Mouse (Mus musculus): ENCODE data around the gene Apba2. TPM values are rescaled to one million over a fixed set of nuclear protein-coding genes. Genes with fewer than 3 reads are reported as not detected.

The Apba2 gene
- polyA plus RNA-seq, 1 experiment from 2014 or later = 169 TPM

- WGBS = 88% methylated on average over 5 of the region's 5 CpGs
- H3K4me2 ChIP-seq (replicated peaks) = no peak overlapping the region
- DNase-seq (ENCODE audit: low spot score) = no peak
- no peaks in the 10 kb centered on the region for H3K27me3 ChIP-seq (ENCODE audit: control insufficient read depth, insufficient read depth, low read length)
- H3K4me1 ChIP-seq (replicated peaks; ENCODE audit: control insufficient read depth, insufficient read depth, low read length) = no peaks in the 10 kb centered on the region
- H3K36me3 ChIP-seq (replicated peaks; ENCODE audit: control insufficient read depth, insufficient read depth) = no peaks in the 10 kb centered on the region
- no peak for ATAC-seq (ENCODE audit: low FRiP score)
- no peaks in the 10 kb centered on the region for H3K9me3 ChIP-seq (ENCODE audit: control insufficient read depth, low read length)
- no peak overlapping the region for H3K27ac ChIP-seq
- H3K4me3 ChIP-seq (replicated peaks; ENCODE audit: low read length) = no peak overlapping the region
- H3K9ac ChIP-seq = no peak overlapping the region
These were observed 164.3 kb downstream of the Apba2 start for GRCm38 (mm10) chr7:64665716-64666298.

- WGBS = 97% methylated on average over 4 of the region's 4 CpGs
- no peak for ATAC-seq (ENCODE audit: low FRiP score)
These were observed 166.5 kb downstream of the Apba2 start for GRCm38 (mm10) chr7:64667959-64668358.

GRCm38 (mm10) chr7:64679771-64680479 lies 178.4 kb downstream of the Apba2 start:
- Histone ChIP-seq H3K27ac (no peak overlapping the region), H3K9me3 (ENCODE audit: control insufficient read depth, low read length) (0 out of 2 replicates have a peak, but pooled peaks cover 5% of the 10 kb centered on the region), H3K4me2 (replicated peaks) (no peak overlapping the region), H3K27me3 (ENCODE audit: control insufficient read depth, insufficient read depth, low read length) (no peaks in the 10 kb centered on the region), H3K36me3 (replicated peaks; ENCODE audit: control insufficient read depth, insufficient read depth) (no peaks in the 10 kb centered on the region), H3K9ac (no peak overlapping the region), H3K4me1 (replicated peaks; ENCODE audit: control insufficient read depth, insufficient read depth, low read length) (no peaks in the 10 kb centered on the region), H3K4me3 (replicated peaks; ENCODE audit: low read length) (no peak overlapping the region)
- DNase-seq (ENCODE audit: low spot score) = no peak
- 92% methylated on average over 10 of the region's 10 CpGs for WGBS
- no peak for ATAC-seq (ENCODE audit: low FRiP score)

More at GRCm38 (mm10) chr7:64667959-64668358, 166.5 kb downstream of the Apba2 start:
- Histone ChIP-seq H3K27ac (no peak overlapping the region), H3K27me3 (ENCODE audit: control insufficient read depth, insufficient read depth, low read length) (no peaks in the 10 kb centered on the region), H3K4me3 (replicated peaks; ENCODE audit: low read length) (no peak overlapping the region), H3K4me2 (replicated peaks) (no peak overlapping the region), H3K9ac (no peak overlapping the region), H3K36me3 (replicated peaks; ENCODE audit: control insufficient read depth, insufficient read depth) (no peaks in the 10 kb centered on the region), H3K4me1 (replicated peaks; ENCODE audit: control insufficient read depth, insufficient read depth, low read length) (no peaks in the 10 kb centered on the region), H3K9me3 (ENCODE audit: control insufficient read depth, low read length) (no peaks in the 10 kb centered on the region)
- no peak for DNase-seq (ENCODE audit: low spot score)

GRCm38 (mm10) chr7:64684893-64685292 lies 183.4 kb downstream of the Apba2 start:
- Histone ChIP-seq H3K4me1 (replicated peaks; ENCODE audit: control insufficient read depth, insufficient read depth, low read length) (peaks cover 14% of the 10 kb centered on the region; the same call in 1 of the 2 replicates), H3K27ac (no peak overlapping the region)
- 66% methylated on average over 4 of the region's 4 CpGs for WGBS

GRCm38 (mm10) chr7:64688115-64688817 lies 186.8 kb downstream of the Apba2 start:
- peak overlapping the region; percentile 35 for H3K4me2 ChIP-seq (replicated peaks)
- peaks cover 14% of the 10 kb centered on the region; the same call in 1 of the 2 replicates for H3K4me1 ChIP-seq (replicated peaks; ENCODE audit: control insufficient read depth, insufficient read depth, low read length)
- H3K4me3 ChIP-seq (replicated peaks; ENCODE audit: low read length) = no peak overlapping the region
- H3K27ac ChIP-seq = peak overlapping the region; percentile 30
- DNase-seq (ENCODE audit: low spot score) (no peak), ATAC-seq (ENCODE audit: low FRiP score) (peak; percentile 64)
- no peak overlapping the region for H3K9ac ChIP-seq
- 30% methylated on average over 14 of the region's 14 CpGs for WGBS
- H3K27me3 ChIP-seq (ENCODE audit: control insufficient read depth, insufficient read depth, low read length) = no peaks in the 10 kb centered on the region
- 0 out of 2 replicates have a peak, but pooled peaks cover 3% of the 10 kb centered on the region for H3K9me3 ChIP-seq (ENCODE audit: control insufficient read depth, low read length)
- H3K36me3 ChIP-seq (replicated peaks; ENCODE audit: control insufficient read depth, insufficient read depth) = no peaks in the 10 kb centered on the region

More at GRCm38 (mm10) chr7:64684893-64685292, 183.4 kb downstream of the Apba2 start:
- ATAC-seq (ENCODE audit: low FRiP score) = no peak
- H3K9me3 ChIP-seq (ENCODE audit: control insufficient read depth, low read length) = 0 out of 2 replicates have a peak, but pooled peaks cover 5% of the 10 kb centered on the region
- no peak overlapping the region for H3K4me2 ChIP-seq (replicated peaks)
- H3K27me3 ChIP-seq (ENCODE audit: control insufficient read depth, insufficient read depth, low read length) = no peaks in the 10 kb centered on the region
- H3K9ac ChIP-seq = no peak overlapping the region
- H3K4me3 ChIP-seq (replicated peaks; ENCODE audit: low read length) = no peak overlapping the region
- no peaks in the 10 kb centered on the region for H3K36me3 ChIP-seq (replicated peaks; ENCODE audit: control insufficient read depth, insufficient read depth)
- no peak for DNase-seq (ENCODE audit: low spot score)

- peaks cover 10% of the 10 kb centered on the region; the same call in 1 of the 2 replicates for H3K36me3 ChIP-seq (replicated peaks; ENCODE audit: control insufficient read depth, insufficient read depth)
- no peaks in the 10 kb centered on the region for H3K9me3 ChIP-seq (ENCODE audit: control insufficient read depth, low read length)
These were observed 190.3 kb downstream of the Apba2 start for GRCm38 (mm10) chr7:64691831-64692230.

GRCm38 (mm10) chr7:64694937-64695336 lies 193.4 kb downstream of the Apba2 start:
- 95% methylated on average over 6 of the region's 6 CpGs for WGBS
- H3K4me2 ChIP-seq (replicated peaks) = no peak overlapping the region
- H3K27me3 ChIP-seq (ENCODE audit: control insufficient read depth, insufficient read depth, low read length) = no peaks in the 10 kb centered on the region
- no peak overlapping the region for H3K4me3 ChIP-seq (replicated peaks; ENCODE audit: low read length)
- no peak overlapping the region for H3K27ac ChIP-seq
- H3K9ac ChIP-seq = no peak overlapping the region
- H3K36me3 ChIP-seq (replicated peaks; ENCODE audit: control insufficient read depth, insufficient read depth) = peaks cover 10% of the 10 kb centered on the region; the same call in 1 of the 2 replicates
- H3K9me3 ChIP-seq (ENCODE audit: control insufficient read depth, low read length) = no peaks in the 10 kb centered on the region
- peaks cover 35% of the 10 kb centered on the region; the same call in 1 of the 2 replicates for H3K4me1 ChIP-seq (replicated peaks; ENCODE audit: control insufficient read depth, insufficient read depth, low read length)
- DNase-seq (ENCODE audit: low spot score) (no peak), ATAC-seq (ENCODE audit: low FRiP score) (no peak)

More at GRCm38 (mm10) chr7:64691831-64692230, 190.3 kb downstream of the Apba2 start:
- H3K4me3 ChIP-seq (replicated peaks; ENCODE audit: low read length) = no peak overlapping the region
- no peak overlapping the region for H3K9ac ChIP-seq
- ATAC-seq (ENCODE audit: low FRiP score) (no peak), DNase-seq (ENCODE audit: low spot score) (no peak)
- no peaks in the 10 kb centered on the region for H3K27me3 ChIP-seq (ENCODE audit: control insufficient read depth, insufficient read depth, low read length)
- WGBS = 100% methylated on average over 2 of the region's 2 CpGs
- H3K4me1 ChIP-seq (replicated peaks; ENCODE audit: control insufficient read depth, insufficient read depth, low read length) = peaks cover 28% of the 10 kb centered on the region
- no peak overlapping the region for H3K27ac ChIP-seq
- H3K4me2 ChIP-seq (replicated peaks) = no peak overlapping the region

GRCm38 (mm10) chr7:64696521-64697281 lies 195.2 kb downstream of the Apba2 start:
- H3K27ac ChIP-seq = peak overlapping the region; percentile 49
- peak; percentile 70 for ATAC-seq (ENCODE audit: low FRiP score)
- H3K36me3 ChIP-seq (replicated peaks; ENCODE audit: control insufficient read depth, insufficient read depth) = peaks cover 10% of the 10 kb centered on the region; the same call in 1 of the 2 replicates
- DNase-seq (ENCODE audit: low spot score) = peak; percentile 57
- no peaks in the 10 kb centered on the region for H3K27me3 ChIP-seq (ENCODE audit: control insufficient read depth, insufficient read depth, low read length)
- H3K4me3 ChIP-seq (replicated peaks; ENCODE audit: low read length) = no peak overlapping the region
- no peak overlapping the region for H3K9ac ChIP-seq
- no peaks in the 10 kb centered on the region for H3K9me3 ChIP-seq (ENCODE audit: control insufficient read depth, low read length)
- H3K4me1 ChIP-seq (replicated peaks; ENCODE audit: control insufficient read depth, insufficient read depth, low read length) = peaks cover 40% of the 10 kb centered on the region
- WGBS = 36% methylated on average over 14 of the region's 14 CpGs
- H3K4me2 ChIP-seq (replicated peaks) = no peak overlapping the region
